Mouse (Mus musculus) lung, postnatal 0 days (tissue): ENCODE measurements around the gene H6pd. TPM values are rescaled to one million over a fixed set of nuclear protein-coding genes. Genes with fewer than 3 reads are reported as not detected.

ENCODE experiments used
- ATAC-seq: fragments of 200-750 bp; cut with Nextera tagmentation; 2 replicates; pipeline ENCODE4 v1.8.0; 2017; ENCODE audit warnings: moderate library complexity
- DNase-seq: peaks from one replicate; pipeline ENCODE4 v3.0.0-alpha.2; 2016; ENCODE audit warnings: low spot score
- H3K27ac ChIP-seq: fragments of 300-500 bp; sonication (generic); 2 replicates; pipeline ENCODE4 v1.5.1; 2014; ENCODE audit warnings: antibody characterized with exemption, mild to moderate bottlenecking, low read length, mixed read lengths
- H3K27me3 ChIP-seq: fragments of 300-500 bp; sonication (generic); replicated peaks from 2 replicates; pipeline ENCODE4 v1.6.1; 2014; ENCODE audit warnings: low read length, mixed read lengths; ENCODE audit not compliant: insufficient read depth
- H3K36me3 ChIP-seq: fragments of 300-500 bp; sonication (generic); 2 replicates; pipeline ENCODE4 v1.6.1; 2014; ENCODE audit warnings: low read length, mixed read lengths; ENCODE audit not compliant: insufficient read depth
- H3K4me1 ChIP-seq: fragments of 300-500 bp; sonication (generic); 2 replicates; pipeline ENCODE4 v1.6.1; 2014; ENCODE audit warnings: antibody characterized with exemption, low read depth, low read length, mixed read lengths; ENCODE audit not compliant: insufficient read depth
- H3K4me2 ChIP-seq: fragments of 300-500 bp; sonication (generic); replicated peaks from 2 replicates; pipeline ENCODE4 v1.6.1; 2014; ENCODE audit warnings: low read depth, mild to moderate bottlenecking, low read length, moderate library complexity, mixed read lengths
- H3K4me3 ChIP-seq: fragments of 300-500 bp; sonication (generic); 2 replicates; pipeline ENCODE4 v1.5.1; 2014; ENCODE audit warnings: low read depth, low read length
- H3K9ac ChIP-seq: fragments of 300-500 bp; sonication (generic); replicated peaks from 2 replicates; pipeline ENCODE4 v1.6.1; 2014; ENCODE audit warnings: low read depth, mild to moderate bottlenecking
- H3K9me3 ChIP-seq: fragments of 300-500 bp; sonication (generic); 2 replicates; pipeline ENCODE4 v1.6.1; 2016; ENCODE audit warnings: low read length, mixed read lengths
- CTCF ChIP-seq: IDR thresholded peaks from 2 replicates; pipeline ENCODE4 v1.5.1; 2016; ENCODE audit warnings: antibody characterized with exemption, mild to moderate bottlenecking
- EP300 ChIP-seq: IDR thresholded peaks from 2 replicates; pipeline ENCODE4 v1.6.1; 2016; ENCODE audit warnings: antibody characterized with exemption, mild to moderate bottlenecking, control low read depth
- WGBS: fragments of 180-500 bp; shearing (Covaris S2); extraction: QIAGEN DNeasy Blood & Tissue Kit; methylation state at CpG from one replicate; pipeline ENCODE4 v1.1.7; 2014; 5-methylcytosine and 5-hydroxymethylcytosine counted together
- polyA plus RNA-seq: library from polyadenylated mRNA; unstranded; fragments of >200 nt; fragmentation: Nextera tagmentation; extraction: Ambion mirVana; gene quantifications from 2 replicates; pipeline ENCODE4 v1.2.1, GENCODE M21; 2015

The H6pd gene
- polyA plus RNA-seq, 1 experiment from 2014 or later = 45.8 TPM

DNA sequence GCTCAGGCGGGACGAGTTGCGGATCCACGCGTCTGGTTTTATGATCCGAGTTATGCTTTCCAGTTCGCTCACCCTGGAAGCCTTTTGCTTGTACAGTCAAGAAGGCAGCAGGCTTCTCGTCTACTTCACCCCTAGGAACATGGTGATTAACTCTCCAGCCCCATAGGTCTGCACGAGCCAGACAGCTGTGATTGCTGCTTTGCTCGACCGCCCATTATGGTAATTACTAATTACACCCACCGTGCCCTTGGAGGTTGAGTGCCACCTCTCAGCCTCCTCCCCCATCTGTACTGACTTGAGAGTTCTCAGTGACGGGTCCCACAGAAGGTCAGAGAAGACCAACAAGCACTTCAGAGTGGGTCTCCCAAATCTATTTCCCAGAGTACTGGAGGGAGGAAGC lies 59.1 kb downstream of the H6pd start:
- Histone ChIP-seq H3K27ac (no peak overlapping the region), H3K27me3 (no peaks in the 10 kb centered on the region), H3K4me1 (peaks cover 9% of the 10 kb centered on the region; the same call in 1 of the 2 replicates), H3K4me3 (no peak overlapping the region), H3K9ac (no peak overlapping the region), H3K9me3 (no peaks in the 10 kb centered on the region), H3K4me2 (no peak overlapping the region), H3K36me3 (no peaks in the 10 kb centered on the region)
- WGBS = 85% methylated on average over 13 of the region's 13 CpGs
- ATAC-seq (no peak), DNase-seq (no peak)
- TF ChIP-seq CTCF (no peak), EP300 (no peak)

DNA sequence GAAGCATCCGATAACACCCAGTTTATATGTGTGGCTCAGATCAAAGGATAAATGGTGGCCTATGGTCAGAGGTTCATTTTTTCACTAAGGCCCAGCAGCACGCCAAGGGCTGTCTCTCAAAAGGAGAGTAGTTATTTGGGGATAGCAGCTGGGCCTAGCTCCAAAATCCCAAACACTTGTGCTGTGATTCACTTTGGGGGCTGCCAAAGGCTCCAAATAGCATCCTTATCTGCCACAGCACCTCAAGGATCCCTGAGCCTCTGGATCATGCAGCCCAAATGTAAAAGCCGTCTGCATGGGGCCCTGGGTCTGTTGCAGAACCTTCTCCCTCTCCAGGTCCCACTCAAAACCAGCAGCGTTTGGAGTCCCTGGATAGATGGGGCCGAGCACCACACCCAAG lies 60.7 kb downstream of the H6pd start:
- Histone ChIP-seq H3K4me1 (peaks cover 8% of the 10 kb centered on the region; the same call in 1 of the 2 replicates), H3K4me2 (no peak overlapping the region), H3K27me3 (no peaks in the 10 kb centered on the region), H3K27ac (no peak overlapping the region), H3K9ac (no peak overlapping the region), H3K9me3 (no peaks in the 10 kb centered on the region), H3K4me3 (no peak overlapping the region), H3K36me3 (no peaks in the 10 kb centered on the region)
- DNase-seq = no peak
- TF ChIP-seq CTCF = no peak
- no peak for TF ChIP-seq EP300
- WGBS = 64% methylated on average over 5 of the region's 5 CpGs
- no peak for ATAC-seq

DNA sequence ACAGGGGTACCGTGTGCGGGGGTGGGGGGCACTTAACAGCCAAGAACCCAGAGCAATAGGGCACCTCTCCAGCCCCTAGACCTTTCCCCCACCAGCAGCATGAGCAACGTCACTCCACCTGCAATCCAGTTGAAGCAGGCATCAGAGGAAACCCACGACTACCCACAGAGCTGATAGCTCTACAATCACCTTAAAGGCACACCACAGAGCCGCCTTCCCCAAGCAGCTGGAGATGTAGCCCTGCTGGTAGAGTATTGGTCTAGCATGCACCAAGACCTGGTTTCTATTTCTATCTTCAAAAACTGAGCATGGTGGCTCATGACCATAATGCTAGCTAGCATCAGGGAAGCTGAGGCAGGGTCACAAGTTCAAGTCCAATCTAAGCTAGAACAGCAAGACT lies 61.4 kb downstream of the H6pd start:
- peaks cover 2% of the 10 kb centered on the region; the same call in 1 of the 2 replicates for H3K4me1 ChIP-seq

DNA sequence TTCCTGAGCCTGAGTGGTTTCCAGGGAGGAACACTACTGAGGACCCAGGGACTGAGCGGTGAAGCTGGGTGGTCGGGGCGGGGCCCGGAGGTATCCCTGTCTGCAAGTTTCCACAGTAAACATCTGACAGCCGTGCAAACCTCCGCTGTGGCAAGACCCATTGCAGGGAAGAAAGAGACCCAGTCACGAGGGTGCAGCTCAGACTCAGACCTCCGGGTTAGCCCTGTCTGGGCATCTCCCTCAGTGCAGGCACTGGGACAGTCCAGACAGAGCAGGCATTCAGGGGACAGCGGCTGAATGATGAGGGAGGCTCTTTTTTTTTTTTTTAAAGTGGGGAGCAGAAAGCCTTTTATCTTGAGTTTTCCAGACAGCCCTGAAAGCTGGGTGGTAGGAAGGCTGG lies 63.6 kb downstream of the H6pd start:
- Histone ChIP-seq H3K4me3 (no peak overlapping the region), H3K9ac (no peak overlapping the region), H3K4me2 (no peak overlapping the region), H3K27ac (no peak overlapping the region), H3K27me3 (no peaks in the 10 kb centered on the region), H3K9me3 (no peaks in the 10 kb centered on the region), H3K36me3 (no peaks in the 10 kb centered on the region), H3K4me1 (no peaks in the 10 kb centered on the region; the same call in 1 of the 2 replicates)
- 32% methylated on average over 9 of the region's 9 CpGs for WGBS
- ATAC-seq (no peak), DNase-seq (no peak)
- TF ChIP-seq CTCF = no peak
- TF ChIP-seq EP300 = no peak

More for the DNA sequence above, 61.4 kb downstream of the H6pd start:
- WGBS = 82% methylated on average over 5 of the region's 5 CpGs
- H3K4me3 ChIP-seq = no peak overlapping the region
- ATAC-seq = no peak
- H3K27me3 ChIP-seq = no peaks in the 10 kb centered on the region
- no peaks in the 10 kb centered on the region for H3K9me3 ChIP-seq
- DNase-seq = no peak
- TF ChIP-seq CTCF (no peak), EP300 (no peak)
- no peak overlapping the region for H3K4me2 ChIP-seq
- H3K27ac ChIP-seq = no peak overlapping the region
- no peak overlapping the region for H3K9ac ChIP-seq
- H3K36me3 ChIP-seq = no peaks in the 10 kb centered on the region

DNA sequence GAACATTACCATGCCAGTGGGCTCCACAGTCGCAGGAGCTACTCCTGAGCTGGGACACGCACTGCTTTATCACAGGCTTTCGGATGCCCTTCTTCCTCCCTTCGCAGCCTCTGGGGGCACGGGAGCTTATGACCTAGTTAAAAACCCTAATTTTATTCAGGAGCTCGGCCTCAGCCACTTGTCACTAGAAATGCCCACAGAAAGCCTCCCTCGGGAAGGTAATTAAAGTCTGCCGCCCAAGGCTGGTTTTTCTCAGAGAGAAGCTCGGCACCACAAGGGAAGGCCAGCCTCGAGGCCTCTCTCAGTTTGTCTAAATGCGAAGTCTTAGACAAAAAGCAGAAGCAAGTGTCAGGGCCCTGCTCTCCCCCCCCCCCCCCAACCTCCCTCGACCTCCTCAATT lies 64.6 kb downstream of the H6pd start:
- Histone ChIP-seq H3K4me2 (no peak overlapping the region), H3K27ac (no peak overlapping the region), H3K9ac (no peak overlapping the region), H3K4me3 (no peak overlapping the region), H3K36me3 (no peaks in the 10 kb centered on the region), H3K9me3 (no peaks in the 10 kb centered on the region), H3K4me1 (peaks cover 2% of the 10 kb centered on the region; the same call in 1 of the 2 replicates), H3K27me3 (no peaks in the 10 kb centered on the region)
- ATAC-seq (no peak), DNase-seq (no peak)
- TF ChIP-seq EP300 (no peak), CTCF (no peak)
- 66% methylated on average over 12 of the region's 12 CpGs for WGBS

DNA sequence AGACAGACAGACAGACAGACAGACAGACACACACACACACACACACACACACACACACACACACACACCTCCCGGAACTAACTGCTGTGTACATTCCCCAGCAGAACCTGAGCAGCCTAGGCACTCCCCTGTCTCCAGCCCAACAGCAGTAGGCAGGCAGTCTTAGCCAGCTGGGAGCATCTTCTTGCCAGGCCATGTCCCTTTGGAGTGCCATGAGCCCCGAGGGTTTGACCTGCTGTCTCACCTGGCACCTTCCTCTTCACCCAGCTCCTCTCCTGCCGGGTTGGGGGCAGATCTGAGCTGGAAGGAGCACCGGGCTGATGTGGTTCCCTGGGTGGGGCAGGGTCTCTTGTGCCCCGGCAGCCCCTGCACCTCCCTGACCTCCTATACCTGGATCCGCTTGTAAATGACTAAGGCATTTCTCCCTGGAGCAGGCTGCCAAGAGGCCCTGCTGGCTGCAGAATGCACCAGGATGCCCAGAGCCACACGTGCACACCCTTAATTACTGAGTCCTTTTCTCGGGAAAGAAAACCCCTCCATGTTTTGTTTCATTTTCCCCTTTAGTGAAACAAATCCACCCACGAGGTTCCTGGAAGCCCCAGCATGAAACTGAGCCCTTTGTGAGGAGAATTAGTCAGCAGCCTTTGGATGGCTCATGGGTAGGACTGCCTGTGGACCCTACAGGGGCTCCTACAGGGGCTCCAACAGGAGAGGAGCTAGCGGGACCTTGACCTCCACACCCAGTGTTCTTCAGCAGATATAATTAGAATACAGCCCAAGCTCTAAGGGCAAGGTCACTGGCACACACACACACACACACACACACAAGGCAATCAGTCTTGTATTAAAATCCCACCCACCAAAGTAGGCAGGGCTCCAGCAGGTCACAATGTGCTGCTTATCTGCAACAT lies 65.7 kb downstream of the H6pd start:
- H3K27ac ChIP-seq = no peak overlapping the region
- TF ChIP-seq EP300 (no peak), CTCF (no peak)
- no peak overlapping the region for H3K4me2 ChIP-seq
- no peak overlapping the region for H3K9ac ChIP-seq
- ATAC-seq (no peak), DNase-seq (no peak)
- no peaks in the 10 kb centered on the region for H3K9me3 ChIP-seq
- no peaks in the 10 kb centered on the region for H3K36me3 ChIP-seq
- H3K4me1 ChIP-seq = peaks cover 5% of the 10 kb centered on the region
- no peak overlapping the region for H3K4me3 ChIP-seq
- no peaks in the 10 kb centered on the region for H3K27me3 ChIP-seq
- WGBS = 47% methylated on average over 10 of the region's 10 CpGs
